Mouse (Mus musculus) spleen, postnatal 14 days (tissue): ENCODE measurements around the gene Engase.

Experiments used
- DNase-seq, 2 experiments: peaks; one replicate each; pipeline ENCODE4 v3.0.0; 2021 to 2022; ENCODE audit warnings: low spot score in 2 of 2

The Engase gene

DNA sequence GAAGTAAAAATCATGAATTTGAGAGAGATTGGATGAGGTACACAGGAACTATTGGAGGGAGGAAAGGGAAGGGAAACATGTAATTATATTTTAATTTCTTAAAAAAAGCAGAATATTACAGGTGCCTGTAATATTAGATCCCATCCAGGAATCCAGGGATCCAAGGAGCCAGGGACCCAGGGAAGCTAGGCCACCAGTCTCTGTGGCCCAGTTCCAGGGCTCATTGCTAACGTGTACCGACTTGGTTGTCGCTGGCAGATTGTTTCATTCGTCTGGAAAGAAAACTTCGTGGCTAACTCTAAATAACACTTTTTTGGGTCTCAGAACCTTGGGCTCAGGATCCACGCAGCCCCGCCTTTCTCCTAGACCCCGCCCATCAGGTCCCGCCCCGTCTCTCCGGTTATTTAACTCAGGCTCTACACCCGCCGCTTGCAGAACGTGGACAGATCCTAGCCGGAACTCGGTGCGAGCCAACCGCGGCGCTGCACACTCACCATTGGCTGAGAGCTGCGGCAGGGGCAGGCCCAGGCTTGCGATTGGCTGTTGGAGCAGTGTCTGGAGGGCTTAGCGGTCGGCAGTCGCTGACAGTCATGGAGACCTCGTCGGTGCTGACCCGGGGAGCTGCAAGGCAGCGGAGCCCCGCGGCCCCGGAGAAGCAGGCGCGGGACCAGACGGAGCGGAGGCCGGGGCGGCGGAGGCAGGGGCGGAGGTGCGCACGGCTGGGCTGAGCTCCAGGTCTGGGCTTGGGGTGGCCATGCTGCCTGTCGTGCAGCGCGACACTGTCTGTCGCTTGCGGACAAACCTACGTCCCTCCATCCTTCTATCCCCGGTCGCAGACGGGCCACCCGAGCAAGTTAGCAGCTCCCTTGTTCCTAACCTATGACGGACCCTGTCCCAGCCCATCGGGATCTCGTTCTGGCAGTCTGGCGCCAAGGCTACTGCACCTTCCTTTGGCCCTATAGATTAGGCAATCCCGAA is at the start of gene Engase:
Gene Engase, plus strand, starts transcription at position 434 of the 978 bp plus-strand sequence.
- DNase-seq, result peak; percentile 85 to 87

DNA sequence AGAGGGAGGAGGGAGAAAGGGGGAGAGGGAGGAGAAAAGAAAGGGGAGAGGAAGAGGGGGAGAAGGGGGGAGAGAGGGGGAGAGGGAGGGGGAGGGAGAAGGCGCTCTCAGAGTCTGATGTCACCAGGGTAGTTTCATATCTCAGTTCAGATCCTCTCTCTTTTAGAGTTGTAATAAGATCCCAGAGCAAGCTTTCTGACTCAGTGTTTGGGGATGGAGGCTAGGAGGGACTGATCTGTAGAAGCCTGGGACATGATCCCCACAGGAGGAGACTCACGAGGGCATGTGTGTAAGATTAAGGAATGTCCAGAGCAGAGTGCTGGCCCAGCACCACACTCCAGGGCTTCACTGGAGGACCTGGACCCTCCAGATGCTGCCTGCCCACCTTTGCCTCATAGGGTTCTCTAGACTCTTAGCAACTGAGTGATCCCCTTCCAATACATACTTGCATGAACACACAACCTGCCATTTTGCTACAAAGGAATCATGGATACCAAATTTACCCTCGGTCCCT is 49.3 kb upstream of the Engase start:
- no peak for DNase-seq

DNA sequence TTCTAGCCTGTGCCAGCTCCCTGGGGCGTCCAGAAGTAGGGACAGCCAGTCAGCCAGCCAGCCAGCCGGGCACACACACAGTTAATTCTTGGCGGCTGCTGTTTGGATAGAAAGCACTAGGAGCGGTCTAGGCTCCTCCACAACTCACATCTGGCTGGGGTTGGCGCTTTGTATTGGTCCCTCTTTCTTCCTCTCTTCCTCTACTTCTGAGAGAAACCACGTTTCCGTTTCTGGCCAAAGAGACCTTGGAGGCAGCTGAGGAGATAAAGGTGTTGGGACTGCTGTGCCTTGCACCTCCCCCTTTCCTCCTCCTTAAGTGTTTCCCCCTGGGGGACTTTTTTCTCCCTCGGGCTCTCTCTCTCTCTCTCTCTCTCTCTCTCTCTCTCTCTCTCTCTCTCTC is 48.6 kb upstream of the Engase start, which contains the start of gene C1qtnf1:
Gene C1qtnf1, plus strand, starts transcription at position 218 of the 400 bp plus-strand sequence.
- no peak for DNase-seq

DNA sequence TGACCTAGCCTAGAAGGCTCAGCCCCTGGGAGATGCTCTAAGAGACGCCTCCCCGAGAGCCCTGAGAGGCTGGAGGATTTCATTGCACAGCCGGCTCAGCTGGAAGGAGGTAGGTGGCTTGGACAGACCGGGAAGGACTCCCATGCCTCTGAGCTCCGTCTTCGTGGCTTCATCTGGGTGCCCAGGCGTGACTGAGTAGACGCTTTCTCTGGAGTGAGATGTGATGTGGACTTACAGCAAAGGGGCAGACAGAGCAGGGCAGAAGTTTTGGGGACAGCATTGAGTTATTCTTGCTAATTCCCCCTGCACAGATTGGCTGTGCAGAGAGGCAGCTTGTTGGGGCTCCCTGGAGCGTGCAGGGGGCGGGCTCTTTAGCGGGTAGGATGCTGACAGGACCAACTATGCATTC is 48.2 kb upstream of the Engase start:
- DNase-seq, result no peak

DNA sequence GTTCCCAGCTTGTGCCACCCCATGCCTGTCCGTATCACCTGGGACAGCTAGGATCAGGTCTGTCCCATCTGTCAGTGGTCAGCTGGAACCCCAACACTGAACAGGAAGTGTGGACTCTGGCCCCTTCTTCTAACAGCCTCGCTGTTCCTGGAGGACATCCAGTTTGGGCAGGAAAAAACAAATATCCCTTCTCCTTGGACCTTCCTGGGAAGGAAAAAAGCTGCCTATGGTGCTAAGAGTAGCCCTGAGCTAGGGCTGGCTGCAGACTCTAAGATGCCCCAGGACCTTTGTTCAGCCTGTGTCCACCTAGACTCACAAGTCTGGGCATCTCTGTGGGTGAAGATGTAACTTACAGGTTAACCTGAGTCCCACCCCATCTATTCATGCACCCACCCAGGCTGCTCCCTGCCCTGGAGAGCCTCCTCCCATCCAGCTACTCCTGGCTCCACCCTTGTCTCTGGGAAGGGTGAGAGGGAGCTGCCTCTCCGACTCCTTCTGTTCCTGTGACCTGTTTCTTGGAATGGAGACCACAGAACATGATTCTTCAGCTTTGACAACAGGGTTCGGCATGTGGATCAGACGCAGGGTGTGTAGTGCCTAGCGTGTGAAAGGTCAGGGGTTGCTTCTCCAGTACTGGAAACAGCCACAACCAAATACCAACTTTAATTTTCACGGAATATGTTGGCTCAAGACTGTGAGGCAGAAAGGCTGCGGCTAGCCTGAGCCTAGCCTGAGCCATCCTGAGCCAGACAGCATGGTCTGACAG is 47.5 kb upstream of the Engase start:
- DNase-seq, result no peak

DNA sequence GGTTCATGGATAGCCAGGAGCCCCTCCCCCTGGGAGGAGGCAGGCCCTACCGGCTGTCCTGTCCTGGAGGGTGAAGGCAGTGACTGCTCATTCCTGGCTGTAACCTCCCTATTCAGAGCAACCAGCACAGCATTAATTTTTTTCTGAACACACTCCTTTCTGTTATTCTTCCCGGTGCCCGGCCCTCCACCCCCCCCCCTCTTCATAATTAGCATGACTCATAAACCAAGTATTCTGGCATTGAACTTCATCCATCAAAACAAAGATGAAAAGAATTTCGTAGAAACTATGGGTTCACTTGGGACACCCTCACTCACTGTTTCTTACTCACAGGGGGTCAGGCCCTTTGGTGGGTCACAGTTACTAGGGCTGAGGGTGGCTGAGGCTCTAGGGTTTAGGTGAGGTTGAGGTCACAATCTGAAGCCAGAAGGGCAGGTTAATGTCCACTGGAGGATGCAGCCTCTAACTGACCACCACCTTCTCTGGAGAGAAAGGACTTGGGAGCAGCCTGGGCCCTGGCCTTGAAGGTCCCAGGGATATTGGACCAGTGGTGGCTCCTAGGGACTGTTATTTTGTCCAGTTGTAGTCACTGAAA is 46.2 kb upstream of the Engase start:
- no peak for DNase-seq

DNA sequence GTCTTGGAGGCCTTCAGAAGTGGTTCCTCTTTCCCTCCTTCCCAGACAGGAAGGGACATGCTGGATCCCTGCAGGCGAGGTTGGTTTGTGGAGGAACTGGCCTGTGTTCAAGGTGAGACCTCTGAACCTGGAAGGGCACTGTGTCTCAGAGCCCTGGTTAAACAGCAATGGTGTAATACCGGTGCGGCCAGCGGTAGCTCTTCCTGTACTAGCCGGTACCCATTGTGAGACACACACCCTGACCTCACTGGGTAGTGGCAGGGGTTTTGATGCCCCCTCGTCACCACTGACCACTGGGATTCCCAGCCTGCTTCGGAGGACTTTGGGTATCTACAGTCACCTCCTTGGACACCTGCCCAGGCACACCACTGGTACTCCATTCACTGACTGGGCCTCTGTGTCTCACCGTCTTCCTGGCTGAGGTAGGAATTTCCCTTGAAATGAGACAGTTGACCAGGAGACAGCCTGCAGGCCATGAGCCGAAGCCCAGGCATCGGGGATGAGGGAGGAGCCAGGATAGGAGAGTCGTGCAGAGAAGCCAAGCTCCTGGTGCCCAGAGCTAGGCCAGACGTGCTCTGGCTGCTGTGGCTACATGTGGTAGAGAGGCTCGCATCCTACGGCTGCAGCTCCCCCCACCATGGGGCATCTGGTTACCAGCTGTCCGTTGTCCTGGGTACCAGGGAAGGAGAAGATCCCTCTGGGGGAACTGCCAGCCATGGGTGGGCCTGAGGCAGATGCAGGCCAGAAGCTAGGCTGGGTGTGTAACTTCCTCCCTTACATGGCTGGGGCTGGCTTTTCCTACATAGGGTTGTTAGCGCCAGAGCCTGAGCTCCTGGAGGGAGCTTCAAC is 45.3 kb upstream of the Engase start:
- no peak for DNase-seq

DNA sequence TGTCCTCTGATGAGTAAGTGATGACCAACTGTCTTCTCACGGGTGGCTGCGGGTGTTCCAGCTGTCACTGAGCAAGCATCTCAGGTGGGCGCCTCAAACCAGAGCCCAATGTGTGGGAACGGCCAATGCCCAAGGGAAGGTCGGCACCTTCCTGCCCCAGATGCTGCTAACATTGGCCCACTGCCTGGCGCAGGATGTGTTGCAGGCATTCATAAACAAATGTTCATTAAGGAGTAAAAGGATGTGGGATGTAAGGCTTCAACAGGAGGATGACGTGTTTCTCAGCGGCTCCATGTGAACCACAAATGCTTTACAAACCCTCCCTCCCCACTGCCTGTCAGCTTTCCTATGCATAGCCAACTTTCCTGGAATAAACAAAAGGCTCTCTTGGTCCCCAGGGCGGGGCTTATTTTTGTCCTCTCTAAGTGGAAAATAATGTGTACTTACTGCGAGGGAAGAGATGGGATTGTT is 43.2 kb upstream of the Engase start:
- no peak for DNase-seq

DNA sequence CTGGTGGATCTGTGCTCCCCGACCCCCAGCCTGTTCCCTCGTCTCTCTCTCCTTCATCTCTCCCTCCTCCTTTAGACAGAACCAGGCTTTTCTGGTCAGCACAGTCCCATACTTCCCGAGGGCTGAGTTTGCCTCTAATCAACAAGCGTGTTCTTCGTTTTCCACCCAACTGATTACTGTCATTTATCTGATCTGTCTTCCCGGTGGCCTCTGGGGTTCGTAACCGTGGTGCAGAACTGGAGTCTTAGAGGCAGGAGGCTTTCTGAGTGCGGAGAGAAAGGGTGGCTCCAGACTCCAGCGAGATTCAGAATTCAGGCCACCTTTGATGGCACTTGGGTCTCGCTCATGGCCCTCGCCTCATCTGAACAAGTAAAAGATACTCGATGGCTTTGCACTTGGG is 42.5 kb upstream of the Engase start:
- no peak for DNase-seq

DNA sequence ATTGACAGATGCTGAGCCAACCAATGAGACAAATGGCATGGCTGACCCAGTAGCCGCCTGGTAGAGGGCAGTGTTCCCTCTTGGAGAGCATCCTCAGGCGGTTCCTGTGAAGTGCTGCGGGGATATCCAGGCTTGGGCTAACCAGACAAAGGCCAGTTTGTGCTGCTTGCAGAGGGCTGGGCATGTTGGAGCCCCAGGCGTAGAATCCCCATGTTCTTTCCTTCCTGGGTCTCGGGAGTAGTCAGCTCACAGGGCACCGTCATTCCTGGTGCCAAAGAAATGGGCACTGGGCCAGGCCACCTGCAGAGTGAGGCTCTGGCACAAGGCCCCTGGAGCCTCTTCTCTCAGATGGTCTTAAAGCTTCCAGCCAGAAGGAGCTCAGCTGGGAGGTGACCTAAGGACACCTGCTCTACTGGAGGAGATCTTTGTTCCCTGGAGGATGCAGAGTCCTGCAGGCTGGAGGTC is 40.1 kb upstream of the Engase start:
- no peak for DNase-seq

DNA sequence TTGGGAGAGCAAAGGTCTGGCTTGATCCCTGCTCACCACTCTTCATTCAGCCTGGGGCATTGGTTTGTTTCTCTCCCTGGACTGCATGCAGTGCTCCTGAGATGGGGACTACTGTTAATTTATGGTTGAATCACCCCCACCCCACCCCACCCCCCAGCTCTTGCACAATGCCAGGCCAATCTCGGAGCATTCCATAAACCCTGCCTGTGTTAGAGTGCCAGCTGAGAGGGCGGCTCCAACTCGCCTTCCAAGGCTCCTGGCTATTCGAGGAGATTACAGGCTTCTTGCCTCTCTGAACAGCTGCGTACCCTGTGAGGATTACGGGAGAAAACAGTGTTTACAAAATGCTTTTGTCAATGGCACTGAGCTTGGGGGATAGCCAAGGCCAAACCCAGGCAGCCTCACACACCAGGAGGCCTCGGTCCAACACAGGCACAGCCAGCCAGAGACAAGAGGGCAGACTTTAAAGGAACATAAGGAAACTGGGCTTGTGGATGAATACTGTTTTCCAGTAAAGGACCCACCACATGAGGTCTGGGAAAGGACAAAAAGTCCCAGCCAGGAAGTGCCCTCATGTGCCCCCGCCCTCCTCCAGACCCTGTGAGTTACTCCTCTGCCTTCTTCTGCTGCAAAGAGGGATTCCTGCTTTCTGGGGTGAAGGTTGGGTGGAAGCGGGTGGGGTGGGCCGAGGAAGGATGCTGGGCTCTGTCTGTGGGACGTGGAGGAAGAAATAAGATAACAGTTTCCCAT is 37.8 kb upstream of the Engase start:
- no peak for DNase-seq

DNA sequence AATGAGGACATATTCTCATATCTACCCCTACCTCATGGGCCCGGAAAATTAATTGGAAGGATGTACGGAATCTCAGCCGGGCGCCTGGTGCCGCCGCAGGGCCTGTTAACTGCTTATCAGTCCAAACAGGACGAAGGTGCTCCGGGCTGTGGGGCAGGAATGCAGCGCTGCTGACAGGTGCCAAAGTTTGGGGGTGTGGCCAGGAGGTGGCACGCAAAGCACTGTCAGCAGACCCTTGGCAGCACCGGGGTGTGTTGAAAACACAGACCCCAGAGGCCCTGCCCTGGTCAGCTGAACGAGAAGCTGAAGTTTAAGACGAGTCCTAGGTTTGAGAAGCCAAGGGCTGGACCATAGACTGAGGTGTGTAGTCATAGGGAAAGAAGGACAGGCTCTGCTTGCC is 33.9 kb upstream of the Engase start:
- no peak for DNase-seq

DNA sequence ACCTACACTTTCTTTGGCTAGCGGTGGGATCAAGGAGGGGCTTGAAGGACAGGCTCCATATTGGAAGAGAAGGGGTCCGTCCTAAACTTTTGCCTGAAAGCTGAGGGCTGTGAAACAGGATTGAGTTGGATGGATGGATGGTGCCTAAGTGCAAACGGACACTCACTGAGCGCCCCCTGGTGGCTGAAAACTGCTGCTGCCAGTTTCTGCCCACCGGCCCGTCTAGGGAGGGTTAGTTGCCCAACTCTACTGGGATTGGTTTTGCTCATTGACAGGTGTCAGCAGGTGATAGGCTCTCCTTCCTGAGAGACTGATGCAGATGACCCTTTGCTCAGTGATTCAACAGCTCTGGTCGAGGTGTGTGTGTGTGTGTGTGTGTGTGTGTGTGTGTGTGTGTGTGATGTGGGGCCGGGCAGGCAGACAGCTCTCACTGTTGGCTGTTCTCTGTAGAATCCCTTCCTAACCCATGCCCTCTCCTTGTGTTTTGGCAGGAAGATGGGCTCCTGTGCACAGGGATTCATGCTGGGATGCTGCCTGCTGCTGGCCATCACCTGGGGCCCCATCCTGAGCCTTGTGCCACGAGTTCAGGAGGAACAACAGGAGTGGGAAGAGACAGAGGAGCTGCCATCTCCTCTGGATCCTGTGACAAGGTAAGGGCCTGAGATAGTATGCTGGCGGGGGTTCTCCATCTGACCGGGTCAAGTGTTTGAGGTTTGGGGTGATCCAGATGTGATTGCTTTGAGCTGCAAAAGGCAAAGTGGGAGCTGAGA is 33.2 kb upstream of the Engase start:
- DNase-seq, result peak in 1 of 2 experiments; percentile 58

DNA sequence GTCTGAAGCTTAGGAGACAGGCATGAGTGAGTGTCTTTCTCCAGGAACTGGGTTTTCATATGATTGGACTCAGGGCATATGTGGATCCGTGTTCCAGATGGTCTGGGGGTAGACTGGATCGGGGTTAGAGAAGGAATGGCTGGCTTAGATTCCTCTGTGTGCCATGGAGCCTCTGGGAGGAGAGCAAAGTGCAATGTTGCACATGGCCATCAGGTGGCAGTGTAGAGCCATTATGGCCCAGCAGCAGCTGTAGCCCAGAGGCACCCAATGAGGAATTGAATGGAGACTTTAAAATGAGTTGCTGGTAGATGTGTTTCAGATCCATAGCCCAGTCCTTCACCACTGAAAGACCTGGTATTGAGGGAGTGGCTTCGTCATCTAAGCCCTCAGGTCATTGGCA is 30.8 kb upstream of the Engase start:
- peak; percentile 35 to 53 for DNase-seq

DNA sequence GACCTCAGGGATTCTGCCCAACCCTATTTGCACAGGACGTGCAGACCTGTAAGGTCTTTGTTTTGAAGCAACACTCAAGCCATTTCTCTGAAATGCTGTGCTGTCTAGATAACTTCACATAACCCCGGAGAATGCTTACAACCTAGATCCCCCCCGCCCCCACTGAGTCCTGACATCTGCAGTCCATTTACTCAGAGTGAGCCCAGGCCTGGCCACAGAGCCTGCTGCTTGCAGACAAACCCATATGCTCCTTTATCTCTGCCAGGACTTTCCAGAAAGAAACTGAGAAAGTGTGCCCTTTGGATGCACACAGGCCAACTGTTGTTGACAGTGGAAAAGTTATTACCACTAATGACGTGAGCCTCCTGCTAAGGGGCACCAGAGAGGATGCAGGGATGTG is 29.3 kb upstream of the Engase start:
- DNase-seq, result no peak

DNA sequence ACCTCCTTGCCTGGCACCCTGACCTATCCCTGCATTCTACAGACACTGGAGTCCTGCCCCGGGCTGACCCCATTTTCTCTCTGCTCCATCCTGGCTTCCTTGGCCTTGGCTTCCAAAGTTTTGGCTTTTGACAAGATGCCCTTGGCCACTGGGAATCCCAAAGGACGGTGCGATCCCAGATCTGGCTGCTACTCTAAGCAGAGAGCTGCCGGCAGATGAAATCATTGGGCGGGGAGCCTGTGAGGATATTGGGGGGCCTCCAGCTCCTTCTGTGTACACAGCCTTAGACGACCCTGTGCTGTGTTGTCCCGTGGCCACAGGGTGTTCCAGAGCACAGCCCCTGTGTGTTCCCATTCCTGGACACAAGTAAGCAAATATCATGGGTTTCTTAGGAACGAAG is 28.2 kb upstream of the Engase start:
- no peak for DNase-seq

DNA sequence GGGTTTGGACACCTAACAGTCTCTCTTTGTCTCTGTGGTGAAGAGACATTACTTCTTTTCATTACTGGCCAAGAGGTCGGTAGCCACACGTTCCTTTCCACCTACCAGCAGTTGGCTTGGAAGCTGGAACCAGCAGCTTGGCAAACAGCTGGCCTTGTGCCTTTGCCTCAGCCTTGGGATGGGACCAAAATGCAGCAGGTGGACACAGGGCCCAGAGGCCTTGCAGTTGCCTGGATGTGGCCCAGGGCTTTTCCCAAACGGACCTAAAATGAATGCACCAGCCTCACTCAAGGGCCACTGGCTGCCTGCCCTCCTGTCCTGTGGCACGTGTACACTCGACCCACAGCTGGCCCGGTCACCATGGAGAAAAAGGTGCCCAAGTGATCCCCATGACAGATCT is 25.4 kb upstream of the Engase start:
- DNase-seq, result no peak

DNA sequence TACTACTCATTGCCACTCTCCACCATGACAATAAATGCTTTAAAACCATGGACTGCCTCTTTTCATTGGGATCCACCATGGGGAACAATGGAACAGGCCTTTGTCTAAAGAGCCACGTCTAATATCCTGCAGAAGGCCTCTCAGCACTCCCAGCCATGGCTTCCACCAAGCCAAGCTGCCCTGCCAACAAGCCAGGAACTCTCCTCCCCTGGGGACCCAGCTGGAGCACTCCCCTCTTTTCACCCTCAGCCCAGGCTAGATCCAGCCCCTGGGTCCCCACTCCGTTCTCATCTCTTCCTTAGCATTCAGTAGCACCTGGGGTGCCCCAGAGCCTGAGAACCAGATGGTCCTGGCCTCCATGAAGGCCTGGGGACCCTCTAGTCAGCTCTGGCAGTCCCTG is 23.7 kb upstream of the Engase start:
- DNase-seq, result no peak

DNA sequence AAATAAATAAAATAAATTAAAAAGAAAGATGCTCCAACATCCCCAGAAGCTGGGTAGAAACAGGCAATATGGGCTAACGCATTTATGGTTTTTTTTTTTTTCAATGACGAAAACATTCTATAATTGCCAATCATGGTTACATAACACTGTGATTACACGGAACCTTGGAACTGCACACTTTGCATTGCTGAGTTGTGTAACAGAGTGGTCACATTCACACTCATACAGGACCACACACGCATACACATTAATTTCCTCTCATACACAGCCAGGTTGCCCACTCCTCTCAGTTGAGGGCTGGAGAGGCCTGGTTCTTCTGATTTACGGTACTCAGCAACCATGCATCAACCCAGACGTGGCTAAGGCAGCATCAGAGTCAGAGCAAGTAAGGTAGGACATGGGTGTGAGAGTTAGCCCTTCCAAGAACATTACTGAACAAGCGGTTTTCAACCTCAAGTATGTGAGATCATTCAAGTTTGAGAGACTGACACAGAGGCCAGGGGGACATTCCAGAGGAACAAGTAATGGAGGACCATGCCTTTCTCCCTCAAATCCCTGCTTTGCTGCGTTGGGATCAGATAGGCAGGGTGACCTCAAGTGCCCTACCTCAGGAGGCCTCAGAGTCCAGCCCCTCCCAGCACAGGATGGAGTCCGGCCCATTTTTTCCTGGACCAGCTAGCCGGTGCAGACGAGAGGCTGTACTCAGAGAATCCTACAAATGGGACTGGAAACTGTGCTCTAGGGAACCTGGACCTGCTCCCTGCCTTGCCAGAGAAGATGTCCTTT is 22.6 kb upstream of the Engase start:
- no peak for DNase-seq
